Mouse (Mus musculus) adrenal gland, postnatal 25 days (tissue): ENCODE results near the gene Spdl1. TPM values are rescaled to one million over a fixed set of nuclear protein-coding genes. Genes with fewer than 3 reads are reported as not detected.

Experiments used
- total RNA-seq: library from RNA; stranded (reverse); gene quantifications from 2 replicates; pipeline ENCODE4 v1.2.3, GENCODE M21; 2021

Gene Spdl1
- total RNA-seq, 1 experiment from 2014 or later, result 2.2 TPM

Other genes with a start within 250 kb of the Spdl1 start
- 1.2 and 2.2 TPM in 2 replicates for gene Dock2, start 49.7 kb downstream of the Spdl1 start, total RNA-seq